Mouse (Mus musculus) MEL-GATA-1-ER (cell line): ENCODE data around the gene Bcl11b.

ENCODE experiments used
- DNase-seq: peaks from one replicate; pipeline ENCODE4 v3.0.0-alpha.2; 2012; ENCODE audit warnings: low read depth; ENCODE audit errors: extremely low read depth

Bcl11b gene

DNA sequence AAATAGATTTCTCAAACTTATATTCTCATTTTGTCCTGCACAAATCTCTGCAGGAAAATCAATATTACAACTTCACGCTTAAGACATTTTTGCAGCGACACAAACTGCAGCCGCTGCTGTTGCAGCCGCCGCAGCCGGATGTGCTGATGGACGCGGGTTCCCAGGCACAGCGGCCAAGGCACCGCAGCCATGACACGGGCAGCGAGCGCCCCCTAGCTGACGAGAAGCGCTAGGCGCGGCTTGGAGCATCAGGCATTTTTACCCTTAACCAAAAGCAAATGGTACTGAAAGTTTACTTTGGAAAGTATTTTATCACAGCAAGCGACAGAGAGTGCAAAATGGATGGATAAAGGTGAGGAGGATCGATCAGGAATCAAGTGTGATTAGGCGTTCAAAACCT is 4.7 kb downstream of the Bcl11b start:
- DNase-seq, result no peak

DNA sequence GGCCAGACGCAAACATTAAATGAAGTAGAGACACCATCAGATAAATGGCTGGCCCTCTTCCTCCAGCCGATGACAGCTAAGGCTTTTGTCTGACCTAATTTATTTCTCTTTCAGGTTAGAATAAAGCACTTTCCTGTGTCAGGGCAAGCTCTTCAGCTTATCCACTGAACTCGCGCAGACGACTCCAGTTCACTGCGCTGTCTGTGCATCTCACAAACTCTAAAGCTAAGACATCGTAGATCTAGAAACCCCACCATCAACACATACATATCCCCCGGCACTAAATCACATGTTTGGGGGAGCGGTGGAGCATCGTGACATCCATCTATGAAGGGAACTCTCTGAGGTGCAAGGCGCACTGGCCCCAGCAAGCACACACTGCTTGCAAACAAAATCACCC is 5.5 kb downstream of the Bcl11b start:
- DNase-seq, result no peak

DNA sequence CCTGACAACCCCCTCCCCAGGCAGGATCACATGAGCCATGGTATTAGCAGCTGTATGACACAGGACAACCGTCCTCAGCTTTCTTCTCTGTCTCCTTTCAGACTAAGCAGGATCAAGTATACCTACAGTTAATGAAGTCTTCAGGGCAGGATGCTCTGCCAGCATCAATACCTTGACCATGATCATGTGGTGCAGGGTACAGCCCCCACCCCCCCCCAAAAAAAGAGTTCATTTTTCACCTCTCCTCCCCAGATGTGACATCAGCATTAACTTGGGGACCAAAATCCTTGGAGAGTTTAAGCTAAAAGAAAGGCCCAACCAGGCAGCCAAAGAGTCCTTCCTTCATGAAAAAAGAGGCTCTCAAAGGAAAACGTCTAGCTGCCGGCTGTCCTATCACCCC is 6.2 kb downstream of the Bcl11b start:
- DNase-seq, result no peak

DNA sequence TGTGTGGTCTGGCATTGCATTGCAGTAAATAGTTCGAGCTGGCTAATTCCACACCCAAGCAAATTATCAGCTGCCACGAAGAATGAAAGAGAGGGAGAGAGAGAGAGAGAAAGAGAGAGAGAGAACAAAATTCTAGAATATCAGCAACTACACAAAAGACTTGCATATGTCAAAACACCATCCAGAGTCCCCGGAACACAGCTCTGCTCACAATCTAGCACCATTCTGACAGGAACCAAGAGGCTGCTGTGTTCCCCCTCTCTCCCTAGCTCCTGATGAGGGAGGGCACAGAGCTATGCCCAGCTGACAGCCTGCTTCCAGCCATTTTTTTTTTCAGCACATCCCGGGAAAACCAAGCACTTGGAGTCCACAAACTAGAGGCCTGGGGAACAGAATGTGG is 6.6 kb downstream of the Bcl11b start:
- no peak for DNase-seq

DNA sequence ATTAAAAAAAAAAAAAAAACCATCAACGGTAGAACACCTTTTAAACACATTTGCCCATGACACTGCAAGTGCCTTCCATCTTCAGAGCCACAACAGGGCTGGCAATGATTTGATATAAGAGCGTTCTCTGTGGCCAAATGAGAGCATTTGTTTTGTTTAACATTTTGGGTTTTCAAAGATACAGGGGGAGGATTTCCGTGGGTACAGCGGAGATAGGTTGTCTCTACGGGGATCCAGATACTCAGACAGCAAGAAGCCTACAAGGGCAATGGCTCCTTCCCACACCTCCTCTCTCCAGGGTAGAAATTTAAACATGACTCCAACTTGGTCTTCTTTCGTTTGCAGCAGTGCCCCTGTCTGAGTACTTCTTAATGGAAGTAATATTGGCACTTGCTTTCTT is 7.2 kb downstream of the Bcl11b start:
- no peak for DNase-seq

DNA sequence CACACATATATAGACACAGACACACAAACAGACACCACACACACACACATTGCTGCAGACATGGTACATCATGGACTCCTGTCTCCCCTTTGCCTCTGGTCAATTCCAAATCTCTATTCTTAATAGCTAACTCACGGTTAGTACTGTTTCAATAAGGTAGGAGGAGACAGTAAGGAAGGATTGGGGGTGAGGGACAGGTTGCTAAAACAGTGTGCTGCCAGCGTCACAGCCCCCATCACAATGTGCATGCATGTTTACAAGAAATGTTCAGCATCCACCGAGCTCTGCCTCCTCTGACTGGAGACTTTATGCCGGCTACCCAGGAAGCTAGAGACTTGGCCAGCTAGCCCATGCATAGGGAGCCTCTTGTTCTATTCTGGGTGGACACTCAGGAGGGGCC is 9.0 kb downstream of the Bcl11b start:
- no peak for DNase-seq

DNA sequence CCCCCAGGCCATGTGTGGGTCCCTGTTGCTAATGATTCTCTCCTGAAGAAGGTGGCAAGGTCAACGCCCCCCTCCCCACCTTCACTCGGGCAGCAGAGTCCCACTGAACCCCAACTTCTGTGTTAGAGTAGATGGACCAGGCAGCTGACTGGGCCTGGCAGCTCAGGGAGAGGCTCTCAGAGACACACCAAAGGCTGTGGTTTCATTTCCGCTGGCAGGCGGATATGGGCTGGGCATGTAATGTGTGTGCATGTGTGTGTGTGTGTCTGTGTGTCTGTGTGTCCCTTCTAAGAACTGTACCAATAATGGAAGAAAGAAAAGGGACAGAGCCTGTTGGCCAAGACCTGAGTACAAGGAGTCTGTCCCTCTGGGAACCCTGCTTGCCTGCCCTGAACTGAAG is 10.4 kb downstream of the Bcl11b start:
- no peak for DNase-seq

DNA sequence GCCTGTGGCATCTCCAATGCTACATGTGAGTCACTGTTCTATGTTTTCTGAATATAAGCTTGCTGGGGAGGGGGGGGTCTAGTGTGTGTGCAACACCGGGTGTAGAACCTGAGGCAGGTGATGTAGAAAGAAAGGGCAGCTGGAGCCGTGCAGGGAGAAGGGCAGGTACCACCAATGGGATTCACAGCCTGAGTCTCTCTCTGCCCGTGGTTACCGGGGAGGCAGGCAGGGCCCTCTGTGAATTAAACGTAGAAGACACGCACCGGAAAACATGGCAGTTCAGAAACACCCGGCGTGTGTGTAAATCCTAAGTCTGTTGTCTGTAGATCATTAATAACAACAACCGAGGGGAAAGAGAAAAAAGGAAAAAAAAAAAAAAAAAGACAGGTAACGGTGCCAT is 12.2 kb downstream of the Bcl11b start:
- no peak for DNase-seq

DNA sequence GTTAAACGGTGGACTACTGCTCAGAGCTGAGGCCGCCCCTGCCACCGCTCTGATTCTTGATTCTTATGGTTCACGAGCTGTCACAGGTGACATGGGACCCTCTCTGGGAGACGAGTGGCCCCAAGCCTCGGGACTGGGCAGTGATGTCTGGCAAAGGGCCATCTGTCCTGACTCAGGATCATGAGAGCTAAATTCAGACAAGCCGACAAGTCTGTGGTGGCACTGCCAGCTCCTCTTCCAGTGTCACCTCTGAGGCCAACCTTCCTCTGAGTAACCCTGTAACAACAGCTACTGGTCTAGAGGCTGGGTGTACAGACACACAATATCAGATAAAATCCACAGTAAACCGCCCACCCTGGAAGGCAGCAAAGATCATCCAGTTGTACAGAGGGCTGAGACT is 20.2 kb downstream of the Bcl11b start:
- no peak for DNase-seq

DNA sequence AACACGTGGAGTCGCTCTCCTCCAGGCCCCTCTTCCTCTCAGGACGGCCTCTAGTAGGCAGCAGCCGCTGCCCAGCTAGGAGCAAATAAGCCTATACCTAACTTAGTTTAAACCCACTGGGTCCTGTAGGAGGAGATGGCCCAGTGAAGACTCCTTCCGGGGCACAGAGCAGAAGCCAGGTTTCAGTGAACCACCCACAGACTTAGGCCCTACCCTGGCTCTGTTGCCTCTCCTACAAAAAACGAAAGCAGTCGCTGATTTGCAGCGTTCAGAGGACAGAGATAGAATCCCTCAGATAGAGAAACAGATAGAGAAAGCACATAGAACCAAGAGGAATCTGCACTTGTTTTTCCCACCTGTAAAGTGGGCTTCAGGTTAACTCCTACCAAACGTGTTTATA is 21.1 kb downstream of the Bcl11b start:
- DNase-seq, result no peak

DNA sequence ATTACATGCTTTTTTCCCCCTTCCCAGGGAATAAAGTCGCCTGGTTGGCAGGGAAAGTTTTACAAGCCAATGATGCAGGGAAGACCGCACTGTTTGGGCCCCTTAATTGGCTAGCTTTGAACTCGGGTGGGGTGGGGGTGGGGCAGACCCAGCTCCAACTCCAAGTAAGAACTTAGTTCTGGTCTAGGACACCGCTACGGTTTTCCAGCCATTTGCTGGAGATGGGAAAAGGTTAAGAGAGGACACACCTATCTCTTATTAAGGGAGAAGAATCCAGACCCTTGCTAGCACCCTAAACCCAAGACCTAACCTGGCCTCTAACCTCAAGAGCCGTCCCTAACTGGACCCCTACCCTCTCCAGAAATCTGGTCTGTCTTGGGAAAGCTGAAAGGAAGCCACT is 22.2 kb downstream of the Bcl11b start:
- no peak for DNase-seq

DNA sequence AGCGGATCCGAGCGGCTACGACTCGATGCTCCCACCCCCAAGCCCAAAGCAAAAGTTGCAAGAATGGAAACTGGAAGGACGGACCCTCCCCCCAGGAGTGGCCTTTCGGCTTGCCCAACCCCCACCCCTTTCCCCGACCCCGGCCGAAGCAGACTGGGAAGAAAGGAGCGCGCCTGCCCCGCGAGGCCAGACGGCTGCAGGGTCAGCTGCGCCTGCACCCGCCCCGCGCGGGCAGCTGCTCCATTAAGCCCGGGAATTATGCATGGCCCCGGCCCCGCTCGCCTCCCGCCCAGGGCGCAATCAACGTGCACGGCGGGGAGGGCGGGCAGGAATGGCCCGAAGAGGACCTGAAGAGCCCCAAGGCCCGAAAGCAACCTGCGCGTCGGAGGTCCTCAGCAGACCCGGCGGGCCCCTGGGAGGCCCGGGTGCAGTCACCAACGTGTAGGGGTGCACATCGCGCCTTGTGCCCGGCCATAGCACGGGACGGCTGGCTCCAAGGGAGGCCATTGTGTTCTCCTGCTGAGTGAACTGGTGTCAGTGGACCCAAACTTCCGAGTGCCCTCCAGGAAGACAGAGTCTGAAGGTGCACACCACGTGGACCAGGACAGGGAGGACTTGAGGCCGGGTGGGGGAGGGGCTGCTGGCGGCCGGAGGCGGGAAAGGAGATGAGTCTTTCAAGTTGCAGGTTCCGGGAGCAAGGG is 23.0 kb downstream of the Bcl11b start:
- DNase-seq, result no peak

DNA sequence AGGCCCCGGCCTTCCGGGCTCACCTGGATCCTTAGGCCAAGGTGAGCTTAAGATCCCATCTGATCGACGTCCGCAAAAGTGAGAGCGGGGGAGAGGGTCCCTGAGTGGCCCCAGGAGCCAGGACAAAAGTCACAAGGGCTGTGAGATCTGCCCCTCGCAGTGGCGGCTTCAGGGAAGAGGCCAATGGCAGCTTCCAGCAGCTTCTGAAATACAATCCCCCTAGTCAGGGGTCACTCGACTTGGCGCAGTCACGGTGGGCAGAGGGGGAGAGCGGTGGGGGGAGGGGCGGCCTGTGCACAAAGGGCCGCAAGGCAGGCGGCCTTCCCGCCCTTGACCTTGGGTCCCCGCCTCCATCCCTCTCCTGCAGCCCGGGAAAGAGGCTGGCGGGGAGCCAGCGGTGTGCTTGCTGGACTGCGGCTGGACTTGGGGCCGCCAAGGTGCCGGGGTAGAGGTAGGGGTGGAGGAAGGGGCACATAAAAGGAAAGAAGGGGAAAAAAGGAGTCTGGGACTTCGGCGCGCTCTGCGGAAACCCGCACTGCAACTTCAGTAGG is 23.6 kb downstream of the Bcl11b start:
- no peak for DNase-seq

DNA sequence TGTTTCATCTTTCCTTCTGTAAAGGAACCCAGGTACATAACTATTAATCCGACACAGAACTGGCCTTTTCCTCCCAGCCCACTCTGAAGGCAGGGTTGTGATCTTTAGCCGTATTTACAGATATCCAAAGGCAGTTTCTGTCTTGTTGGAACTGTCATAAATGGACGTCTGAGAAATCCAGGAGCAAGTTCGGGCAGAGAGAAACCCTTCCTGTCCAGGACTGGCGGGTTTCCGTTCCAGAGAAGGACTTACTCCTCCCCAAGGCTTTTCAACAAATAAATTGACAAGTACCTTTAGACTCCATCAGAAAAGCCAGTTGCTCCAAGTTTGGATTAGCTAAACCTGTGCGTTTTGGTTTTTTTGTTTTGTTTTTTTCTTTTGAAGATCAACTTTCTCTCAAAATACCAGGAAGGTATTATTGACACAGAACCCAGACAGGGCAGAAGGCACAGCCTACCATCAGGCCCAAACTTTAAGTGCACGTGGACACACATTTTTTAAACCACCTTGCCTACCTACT is 24.6 kb downstream of the Bcl11b start:
- no peak for DNase-seq

DNA sequence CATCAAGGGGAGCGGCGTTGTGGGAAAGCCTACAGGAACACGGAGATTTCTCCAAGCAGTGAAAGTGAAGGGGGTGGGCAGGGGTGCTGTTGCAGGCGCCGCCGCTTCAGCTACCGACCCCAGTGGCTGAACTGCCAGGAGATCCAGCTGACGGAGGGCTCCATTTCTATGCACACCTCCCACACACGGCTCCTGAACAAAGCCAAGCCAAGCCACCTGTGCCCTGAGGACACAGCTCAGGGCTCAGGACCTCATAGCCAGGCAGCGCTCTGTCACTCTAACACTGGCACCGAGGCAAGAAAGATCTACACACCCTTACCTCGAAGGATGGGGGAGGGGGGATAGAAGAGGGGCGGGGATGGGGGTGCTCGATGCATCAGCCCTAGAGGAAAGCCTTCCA is 25.3 kb downstream of the Bcl11b start:
- no peak for DNase-seq

DNA sequence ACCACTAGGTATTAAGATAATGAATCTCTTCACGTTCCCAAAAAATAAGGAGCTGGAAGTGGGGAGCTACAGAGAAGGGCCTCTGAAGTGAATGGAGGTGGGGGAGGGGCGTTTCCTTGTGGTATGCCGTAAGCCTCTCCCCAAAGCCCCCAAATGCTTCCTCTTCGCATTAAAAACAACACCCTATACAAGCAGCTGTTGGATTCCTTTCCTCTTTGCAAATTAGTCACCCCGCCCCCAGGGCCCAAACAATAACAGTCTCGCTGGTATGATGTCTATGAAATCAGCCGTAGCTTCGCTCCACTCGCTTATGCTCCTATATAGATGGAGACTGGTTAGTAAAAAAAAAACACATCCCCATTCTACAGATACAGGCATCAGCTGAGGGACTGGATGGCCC is 25.9 kb downstream of the Bcl11b start:
- no peak for DNase-seq

DNA sequence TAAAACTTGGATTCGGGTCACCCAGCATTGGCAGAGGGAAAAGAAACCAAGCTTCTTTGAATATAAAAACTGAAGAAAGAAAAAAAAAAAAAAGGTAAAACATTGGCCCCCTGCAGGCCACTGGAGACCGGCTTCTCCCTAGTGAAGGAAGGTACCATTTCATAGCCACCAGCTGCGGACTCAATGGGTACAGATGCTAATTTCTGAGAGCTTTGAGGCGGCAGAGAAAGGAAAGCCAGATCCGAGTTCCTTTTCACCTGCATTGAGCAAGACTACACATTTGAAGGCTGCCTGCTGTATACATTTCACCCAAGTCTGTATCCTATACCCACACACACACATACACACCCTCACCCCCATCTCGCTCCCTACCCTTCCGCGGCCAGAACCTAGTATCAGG is 26.3 kb downstream of the Bcl11b start:
- no peak for DNase-seq

DNA sequence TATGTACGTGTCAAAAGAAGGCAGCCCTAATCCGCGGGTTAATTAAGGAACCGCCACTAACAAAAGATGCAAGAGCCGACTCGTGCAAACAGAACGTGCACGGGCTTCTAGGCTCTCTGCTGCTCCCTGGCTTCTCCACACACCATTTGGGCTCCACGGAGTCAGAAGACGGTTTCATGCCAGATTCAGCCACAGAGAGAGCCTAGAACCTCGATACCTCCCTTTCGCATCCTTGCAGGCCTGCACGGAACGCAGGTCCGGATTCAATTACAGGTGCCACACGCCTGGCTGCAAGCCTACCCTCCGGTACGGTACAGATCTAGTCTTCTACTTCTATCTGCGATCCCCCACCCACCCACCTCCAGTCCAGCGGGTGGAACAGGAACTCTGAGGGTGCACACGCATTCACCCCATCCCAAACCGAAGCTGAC is 26.8 kb downstream of the Bcl11b start:
- DNase-seq, result no peak

DNA sequence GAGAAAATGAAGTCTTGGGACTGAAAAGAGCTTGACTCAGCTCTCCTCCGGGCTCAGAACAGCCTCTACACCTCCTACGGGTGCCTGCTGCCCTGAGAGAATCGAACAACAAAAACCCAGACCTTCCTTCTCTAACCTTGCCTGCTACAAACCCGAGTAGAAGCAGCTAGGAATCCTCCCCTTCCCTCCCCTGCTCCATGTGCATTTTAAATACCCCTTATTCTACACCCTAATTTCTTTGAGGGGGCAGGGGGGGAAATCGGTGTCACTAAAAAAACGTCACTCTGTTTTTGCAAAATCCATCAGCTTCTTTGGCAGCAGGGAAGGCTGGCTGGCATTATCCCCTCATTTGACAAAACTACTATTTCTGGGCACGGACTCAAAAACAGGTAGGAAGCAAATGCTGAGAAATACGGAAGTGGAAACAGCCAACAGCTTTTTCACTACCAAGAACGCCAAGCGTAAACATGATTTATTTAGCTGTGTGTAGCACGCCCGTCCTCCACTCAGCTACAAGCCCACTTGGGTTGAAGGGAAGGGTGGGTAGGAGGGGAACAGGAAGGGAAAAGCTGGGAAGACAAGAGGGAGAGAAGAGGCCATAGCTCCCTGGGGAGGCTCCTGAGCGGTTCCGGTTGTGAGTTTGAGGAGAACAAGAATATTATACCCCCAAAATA is 27.4 kb downstream of the Bcl11b start:
- DNase-seq, result no peak

DNA sequence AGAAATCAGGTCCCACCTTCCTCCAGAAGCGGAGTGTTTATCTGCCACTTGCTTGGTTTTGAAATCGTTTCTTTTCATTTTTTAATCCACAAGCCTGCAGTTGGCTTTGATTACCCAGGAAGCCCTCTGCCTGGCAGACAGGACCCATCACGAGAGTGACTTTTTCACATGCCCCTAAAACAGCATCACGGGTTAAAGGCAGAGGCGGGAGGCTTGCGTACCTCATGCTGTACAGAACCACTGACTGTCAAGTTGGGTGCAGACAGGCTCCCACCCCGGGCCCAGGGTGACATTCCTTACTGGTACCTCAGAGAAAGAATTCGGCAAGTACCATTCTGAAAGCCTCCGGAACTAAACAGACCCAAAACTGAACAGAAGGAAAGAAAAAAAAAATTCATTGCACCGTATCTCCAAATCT is 27.9 kb downstream of the Bcl11b start:
- DNase-seq, result no peak

DNA sequence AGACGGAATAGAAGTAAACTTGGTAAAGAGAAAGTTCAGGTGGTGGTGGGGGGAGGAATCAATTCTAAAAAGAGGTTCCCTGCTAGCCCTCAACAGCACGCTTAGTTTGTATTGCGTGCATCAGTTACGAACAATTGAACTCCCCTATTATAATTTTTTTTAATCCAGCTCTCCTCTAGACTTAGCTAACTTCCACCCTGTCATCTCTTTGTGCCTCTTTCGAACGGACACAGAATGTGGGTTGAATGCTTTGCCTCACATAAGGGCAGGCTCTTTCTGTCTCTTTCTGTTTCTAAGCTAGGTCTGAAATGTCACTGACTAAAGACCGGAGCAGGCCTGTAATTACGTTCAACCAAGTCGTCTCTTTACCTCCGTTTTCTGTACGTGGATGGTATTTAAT is 28.9 kb downstream of the Bcl11b start:
- DNase-seq, result no peak

DNA sequence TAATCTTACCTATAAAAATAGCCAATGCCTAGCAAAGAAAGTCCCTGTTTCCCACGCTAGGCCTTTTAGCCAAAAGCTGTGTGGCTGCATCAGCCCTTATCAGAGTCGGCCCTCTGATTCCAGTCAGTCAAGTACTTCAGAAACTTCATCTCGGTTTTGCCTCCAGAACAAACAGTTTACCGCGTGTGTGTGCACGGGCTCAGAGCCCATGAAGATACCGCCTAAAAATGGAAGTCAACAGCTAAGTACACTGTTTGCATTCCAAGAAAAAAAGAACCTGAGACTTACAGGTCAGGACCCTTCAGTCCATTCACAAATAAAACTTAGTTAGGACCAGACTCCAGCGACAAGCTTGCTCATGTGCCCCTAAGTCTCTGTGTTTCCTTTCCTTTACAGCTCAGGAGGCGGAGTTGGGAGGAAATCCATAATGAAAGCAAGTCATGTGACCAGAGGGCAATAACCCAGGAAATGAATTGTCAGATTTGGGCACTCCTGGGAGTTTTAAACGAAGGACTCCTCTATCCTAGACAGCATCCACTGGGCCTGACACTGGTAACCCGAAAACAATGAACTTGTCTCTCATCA is 29.8 kb downstream of the Bcl11b start:
- DNase-seq, result no peak
